27 mouse cellular contexts compared by ENCODE assay signal in genomic region chr14:69523001-69523400, GRCm38 (mm10). TPM values are rescaled to one million over a fixed set of nuclear protein-coding genes. Genes with fewer than 3 reads are reported as not detected.
ATAC-seq lines count a peak whose summit lies in the region.
"Not testable (repeated sequence)": the region's sequence is repeated elsewhere in the genome, so short reads cannot be mapped to it uniquely, and the experiment has no call there.
"Had no signal": no experiment of that assay in that cellular context is flagged by ENCODE, and none has a peak within 500 bp of the region (broad histone marks: within the 10 kb centered on the region; RNA-seq: fewer than 3 reads in every experiment).

No protein-coding gene starts in this region.

- H3K4me2 ChIP-seq in heart, embryonic 11.5 days; intestine, embryonic 15.5 days (replicated peaks); liver, embryonic 12.5 days; liver, embryonic 15.5 days; stomach, embryonic 15.5 days: not testable (repeated sequence)

- ATAC-seq in common myeloid progenitor, adult 5-6 weeks (replicated peaks; ENCODE audit: low read depth, poor library complexity, severe bottlenecking) = peak; percentile 77
- peak; percentile 80; the same call in 1 of the 2 replicates for ATAC-seq in heart, embryonic 11.5 days (replicated peaks; ENCODE audit: insufficient number of reproducible peaks, low FRiP score, low TSS enrichment)
- ATAC-seq in intestine, embryonic 15.5 days = peak; percentile 69; the same call in 1 of the 2 replicates
- ATAC-seq in liver, embryonic 12.5 days = peak; percentile 93
- peak; percentile 93 for ATAC-seq in liver, embryonic 15.5 days (ENCODE audit: insufficient read depth)
- peak; percentile 74 for ATAC-seq in megakaryocyte, adult 5-6 weeks (ENCODE audit: poor library complexity, severe bottlenecking)
- ATAC-seq in stomach, embryonic 15.5 days (ENCODE audit: insufficient read depth, low FRiP score, low read depth) = peak; percentile 88; the same call in 1 of the 2 replicates

- H3K9ac ChIP-seq in heart, embryonic 11.5 days (ENCODE audit: low read depth, low read length); intestine, embryonic 15.5 days; liver, embryonic 12.5 days; liver, embryonic 15.5 days; stomach, embryonic 15.5 days: not testable (repeated sequence)

- H3K9me3 ChIP-seq in heart, embryonic 11.5 days (replicated peaks; ENCODE audit: control insufficient read depth, low read length); intestine, embryonic 15.5 days; liver, embryonic 12.5 days (replicated peaks); liver, embryonic 15.5 days (replicated peaks); stomach, embryonic 15.5 days: not testable (repeated sequence)

- not testable (repeated sequence) for H3K4me3 ChIP-seq in heart, embryonic 11.5 days (ENCODE audit: low read depth, low read length); intestine, embryonic 15.5 days (replicated peaks); liver, embryonic 12.5 days; liver, embryonic 15.5 days (replicated peaks); stomach, embryonic 15.5 days (replicated peaks)

- not testable (repeated sequence) for H3K27ac ChIP-seq in heart, embryonic 11.5 days (ENCODE audit: low read depth, low read length); intestine, embryonic 15.5 days; liver, embryonic 12.5 days; liver, embryonic 15.5 days (replicated peaks); stomach, embryonic 15.5 days

- not testable (repeated sequence) for H3K36me3 ChIP-seq in heart, embryonic 11.5 days (ENCODE audit: control insufficient read depth, insufficient read depth, low read length); intestine, embryonic 15.5 days; liver, embryonic 12.5 days; liver, embryonic 15.5 days (replicated peaks); stomach, embryonic 15.5 days

- H3K27me3 ChIP-seq in heart, embryonic 11.5 days (ENCODE audit: control insufficient read depth, insufficient read depth, low read length); intestine, embryonic 15.5 days (replicated peaks); liver, embryonic 12.5 days (replicated peaks); liver, embryonic 15.5 days; stomach, embryonic 15.5 days (replicated peaks): not testable (repeated sequence)

- not testable (repeated sequence) for H3K4me1 ChIP-seq in heart, embryonic 11.5 days (ENCODE audit: control insufficient read depth, insufficient read depth, low read length); intestine, embryonic 15.5 days (replicated peaks); liver, embryonic 12.5 days; liver, embryonic 15.5 days (replicated peaks); stomach, embryonic 15.5 days

- no CpG with 5 or more reads among the region's 1 CpGs for WGBS in heart, embryonic 11.5 days (ENCODE audit: insufficient replicate concordance)
- WGBS in intestine, embryonic 15.5 days = no CpG with 5 or more reads among the region's 1 CpGs
- no CpG with 5 or more reads among the region's 1 CpGs for WGBS in liver, embryonic 12.5 days (ENCODE audit: insufficient replicate concordance)
- no CpG with 5 or more reads among the region's 1 CpGs for WGBS in liver, embryonic 15.5 days (ENCODE audit: insufficient replicate concordance)
- WGBS in stomach, embryonic 15.5 days = no CpG with 5 or more reads among the region's 1 CpGs

RNA-seq across cellular contexts. Expression of gene Gm27179, which starts 10.7 kb away (rescaled TPM):
- total RNA-seq in common myeloid progenitor, adult 5-6 weeks (2017) = 0.29 TPM in 1 of 2 replicates, not detected in the other
- not detected in 2 replicates for polyA plus RNA-seq in heart, embryonic 11.5 days (2014; fragmentation: Nextera tagmentation; extraction: Ambion mirVana)
- not detected in 2 replicates for polyA plus RNA-seq in intestine, embryonic 15.5 days (2015; fragmentation: Nextera tagmentation; extraction: Ambion mirVana)
- polyA plus RNA-seq in liver, embryonic 12.5 days (2016; fragmentation: Nextera tagmentation; extraction: Ambion mirVana) = 0.07 TPM in 1 of 2 replicates, not detected in the other
- polyA plus RNA-seq in liver, embryonic 15.5 days (2015; fragmentation: Nextera tagmentation; extraction: Ambion mirVana) = 0.03 TPM in 1 of 2 replicates, not detected in the other
- total RNA-seq in megakaryocyte, adult 5-6 weeks (2015) = not detected in 2 replicates
- total RNA-seq in megakaryocyte, adult 5-6 weeks (2017) = not detected in 2 replicates
- polyA plus RNA-seq in stomach, embryonic 15.5 days (2015; fragmentation: Nextera tagmentation; extraction: Ambion mirVana) = not detected in 2 replicates
- total RNA-seq: adrenal gland, adult 2 months; adrenal gland, postnatal 14 days; adrenal gland, postnatal 4 days; CH12.LX; forebrain, postnatal 0 days; gastrocnemius, adult 2 months; heart, adult 8-10 months; heart, postnatal 4 days; MEL had no signal
- polyA plus RNA-seq: adrenal gland, adult 2 months; cerebellum, adult 2 months; embryonic facial prominence, embryonic 10.5 days; embryonic facial prominence, embryonic 13.5 days; forebrain, embryonic 11.5 days; forebrain, embryonic 14.5 days; forebrain, postnatal 0 days; frontal cortex, adult 2 months; heart, embryonic 13.5 days; heart, embryonic 16.5 days; hindbrain, embryonic 12.5 days; hindbrain, embryonic 15.5 days had no signal

RNA-seq across cellular contexts. Expression of gene Gm16867, which starts 19.8 kb away (rescaled TPM):
- 0.49 and 5.1 TPM in 2 replicates for total RNA-seq in common myeloid progenitor, adult 5-6 weeks (2017)
- not detected in 2 replicates for polyA plus RNA-seq in heart, embryonic 11.5 days (2014; fragmentation: Nextera tagmentation; extraction: Ambion mirVana)
- not detected in 2 replicates for polyA plus RNA-seq in intestine, embryonic 15.5 days (2015; fragmentation: Nextera tagmentation; extraction: Ambion mirVana)
- 0.35 and 0.51 TPM in 2 replicates for polyA plus RNA-seq in liver, embryonic 12.5 days (2016; fragmentation: Nextera tagmentation; extraction: Ambion mirVana)
- polyA plus RNA-seq in liver, embryonic 15.5 days (2015; fragmentation: Nextera tagmentation; extraction: Ambion mirVana) = 0.20 and 0.63 TPM in 2 replicates
- 2.5 and 3.4 TPM in 2 replicates for total RNA-seq in megakaryocyte, adult 5-6 weeks (2015)
- total RNA-seq in megakaryocyte, adult 5-6 weeks (2017) = 1.2 and 1.6 TPM in 2 replicates
- polyA plus RNA-seq in stomach, embryonic 15.5 days (2015; fragmentation: Nextera tagmentation; extraction: Ambion mirVana) = not detected in 2 replicates
- total RNA-seq: CH12.LX; forebrain, postnatal 0 days; MEL had no signal
- polyA plus RNA-seq: cerebellum, adult 2 months; cortical plate, adult 2 months; embryonic facial prominence, embryonic 10.5 days; embryonic facial prominence, embryonic 13.5 days; forebrain, embryonic 11.5 days; forebrain, embryonic 14.5 days; forebrain, postnatal 0 days; frontal cortex, adult 2 months; heart, embryonic 13.5 days; heart, embryonic 16.5 days; hindbrain, embryonic 12.5 days; hindbrain, embryonic 15.5 days had no signal

RNA-seq across cellular contexts. Expression of gene Entpd4b, which starts 32.2 kb away (rescaled TPM):
- total RNA-seq in common myeloid progenitor, adult 5-6 weeks (2017) = 11.1 and 16.2 TPM in 2 replicates
- 18.8 and 22.1 TPM in 2 replicates for polyA plus RNA-seq in heart, embryonic 11.5 days (2014; fragmentation: Nextera tagmentation; extraction: Ambion mirVana)
- 15.5 and 17.0 TPM in 2 replicates for polyA plus RNA-seq in intestine, embryonic 15.5 days (2015; fragmentation: Nextera tagmentation; extraction: Ambion mirVana)
- polyA plus RNA-seq in liver, embryonic 12.5 days (2016; fragmentation: Nextera tagmentation; extraction: Ambion mirVana) = 5.1 and 6.2 TPM in 2 replicates
- polyA plus RNA-seq in liver, embryonic 15.5 days (2015; fragmentation: Nextera tagmentation; extraction: Ambion mirVana) = 3.8 and 3.9 TPM in 2 replicates
- total RNA-seq in megakaryocyte, adult 5-6 weeks (2015) = 2.1 and 2.5 TPM in 2 replicates
- total RNA-seq in megakaryocyte, adult 5-6 weeks (2017) = 1.1 and 2.5 TPM in 2 replicates
- polyA plus RNA-seq in stomach, embryonic 15.5 days (2015; fragmentation: Nextera tagmentation; extraction: Ambion mirVana) = 16.6 and 17.1 TPM in 2 replicates
